Mouse (Mus musculus) myocyte (in vitro differentiated cells): ENCODE data around the gene Nxph4.

Source experiments
- CEBPB ChIP-seq: IDR thresholded peaks from 2 replicates; pipeline ENCODE4 v1.6.1; 2011; ENCODE audit warnings: mild to moderate bottlenecking, moderate library complexity; ENCODE audit not compliant: poor library complexity, insufficient read depth, severe bottlenecking
- MAX ChIP-seq: IDR thresholded peaks from one replicate; pipeline ENCODE4 v1.6.1; 2011; ENCODE audit warnings: low read depth, mild to moderate bottlenecking, control low read depth
- MYOD1 ChIP-seq, 3 experiments: IDR thresholded peaks; one replicate each; pipeline ENCODE4 v1.6.1; 2011; ENCODE audit warnings: control low read depth in 2 of 3, low read depth in 2 of 3, mild to moderate bottlenecking in 2 of 3, moderate library complexity in 1 of 3; ENCODE audit not compliant: insufficient read length in 2 of 3, control insufficient read depth in 1 of 3
- MYOG ChIP-seq, 3 experiments: IDR thresholded peaks; one replicate each; pipeline ENCODE4 v1.6.1; 2011; ENCODE audit warnings: control low read depth in 2 of 3, low read depth in 2 of 3, mild to moderate bottlenecking in 2 of 3; ENCODE audit not compliant: insufficient read length in 2 of 3, control insufficient read depth in 1 of 3, insufficient read depth in 1 of 3
- POLR2A ChIP-seq: IDR thresholded peaks from one replicate; pipeline ENCODE4 v1.6.1; 2011; ENCODE audit warnings: low read depth, mild to moderate bottlenecking, control low read depth, moderate library complexity; ENCODE audit not compliant: insufficient read length
- POLR2AphosphoS2 ChIP-seq: IDR thresholded peaks from one replicate; pipeline ENCODE4 v1.6.1; 2011; ENCODE audit warnings: low read depth, control low read depth; ENCODE audit not compliant: insufficient read length
- TCF12 ChIP-seq: IDR thresholded peaks from one replicate; pipeline ENCODE4 v1.6.1; 2011; ENCODE audit warnings: mild to moderate bottlenecking, control low read depth; ENCODE audit not compliant: poor library complexity, insufficient read depth, severe bottlenecking

GRCm38 (mm10) chr10:127526048-127526447 lies 8.3 kb downstream of the Nxph4 start:
- TF ChIP-seq MYOG (IDR thresholded peaks at IDR 0.05; ENCODE audit: control insufficient read depth in 1 of 3, insufficient read depth in 1 of 3, insufficient read length in 2 of 3, low read depth in 2 of 3), result no peak
- TF ChIP-seq MAX, result no peak
- TF ChIP-seq TCF12, result no peak
- TF ChIP-seq POLR2A, result no peak
- TF ChIP-seq CEBPB, result no peak
- TF ChIP-seq MYOD1 (IDR thresholded peaks at IDR 0.05; ENCODE audit: control insufficient read depth in 1 of 3, insufficient read length in 2 of 3, low read depth in 2 of 3), result no peak
- TF ChIP-seq POLR2AphosphoS2, result no peak
